Mouse (Mus musculus) CH12.LX (cell line): ENCODE measurements around the gene Prss8. TPM values are rescaled to one million over a fixed set of nuclear protein-coding genes. Genes with fewer than 3 reads are reported as not detected.
"Not testable (repeated sequence)": the region's sequence is repeated elsewhere in the genome, so short reads cannot be mapped to it uniquely, and the experiment has no call there.

ENCODE experiments used
- DNase-seq: peaks from one replicate; pipeline ENCODE4 v3.0.0-alpha.2; 2013; ENCODE audit errors: extremely low read depth
- H3K27ac ChIP-seq: 2 replicates; pipeline ENCODE4 v1.5.1; 2012; ENCODE audit warnings: low read depth, mild to moderate bottlenecking, control low read depth, moderate library complexity; ENCODE audit not compliant: insufficient read depth
- H3K27me3 ChIP-seq: replicated peaks from 2 replicates; pipeline ENCODE3; 2012; ENCODE audit warnings: inconsistent platforms
- H3K36me3 ChIP-seq, 2 experiments: replicated peaks in 1 of 2; 2 replicates each; pipeline versions ENCODE3 to v1.6.1; 2012; ENCODE audit warnings: inconsistent platforms in 1 of 2, low read length in 1 of 2, mild to moderate bottlenecking in 1 of 2, mixed read lengths in 1 of 2, moderate library complexity in 1 of 2; ENCODE audit not compliant: control insufficient read depth in 1 of 2, insufficient read depth in 1 of 2
- H3K4me1 ChIP-seq, 2 experiments: 2 replicates each; pipeline ENCODE4 v1.6.1; 2012; ENCODE audit warnings: inconsistent platforms in 1 of 2, moderate library complexity in 1 of 2; ENCODE audit not compliant: insufficient read depth in 2 of 2, control insufficient read depth in 1 of 2
- H3K4me2 ChIP-seq: 2 replicates; pipeline ENCODE4 v1.6.1; 2012; ENCODE audit warnings: low read depth, mild to moderate bottlenecking, control low read depth; ENCODE audit not compliant: poor library complexity, insufficient read depth, severe bottlenecking
- H3K4me3 ChIP-seq, 3 experiments: fragments of 150-350 bp in 1 of 3; sonication (generic) in 1 of 3; replicated peaks in 1 of 3; 2 replicates each; pipeline versions ENCODE3 to v1.5.1; 2011 to 2012; ENCODE audit warnings: low read depth in 2 of 3, low read length in 2 of 3, mild to moderate bottlenecking in 2 of 3, moderate library complexity in 2 of 3, control low read depth in 1 of 3, improper control_type of control experiment in 1 of 3, inconsistent platforms in 1 of 3, mixed read lengths in 1 of 3; ENCODE audit not compliant: poor library complexity in 1 of 3
- H3K79me2 ChIP-seq: replicated peaks from 2 replicates; pipeline ENCODE4 v1.6.1; 2012; ENCODE audit warnings: mild to moderate bottlenecking, moderate library complexity; ENCODE audit not compliant: control insufficient read depth, poor library complexity, insufficient read depth, severe bottlenecking; ENCODE audit errors: extremely low read depth
- H3K9ac ChIP-seq: 2 replicates; pipeline ENCODE4 v1.6.1; 2012; ENCODE audit warnings: low read depth, mild to moderate bottlenecking, control low read depth, moderate library complexity; ENCODE audit not compliant: insufficient read depth
- H3K9me3 ChIP-seq: replicated peaks from 2 replicates; pipeline ENCODE3; 2012; ENCODE audit warnings: low read length, inconsistent platforms, mixed read lengths
- CTCF ChIP-seq, 2 experiments: IDR thresholded peaks in 1 of 2; conservative IDR thresholded peaks in 1 of 2; 2 replicates each; pipeline ENCODE4 v1.5.1; 2011 to 2012; ENCODE audit warnings: low read depth in 2 of 2, low read length in 2 of 2, improper control_type of control experiment in 1 of 2, inconsistent platforms in 1 of 2, mild to moderate bottlenecking in 1 of 2, moderate library complexity in 1 of 2
- E2F4 ChIP-seq: IDR thresholded peaks from 2 replicates; pipeline ENCODE4 v1.6.1; 2011; ENCODE audit warnings: low read depth, low read length, improper control_type of control experiment; ENCODE audit not compliant: insufficient replicate concordance
- ETS1 ChIP-seq: conservative IDR thresholded peaks from 2 replicates; pipeline ENCODE4 v1.6.1; 2012; ENCODE audit warnings: low read depth, mild to moderate bottlenecking, inconsistent platforms, low read length, improper control_type of control experiment, moderate library complexity
- JUND ChIP-seq: conservative IDR thresholded peaks from 2 replicates; pipeline ENCODE4 v1.6.1; 2011; ENCODE audit warnings: low read depth, low read length, improper control_type of control experiment
- KAT2A ChIP-seq: IDR thresholded peaks from 2 replicates; pipeline ENCODE4 v1.6.1; 2012; ENCODE audit warnings: low read length, improper control_type of control experiment, inconsistent platforms; ENCODE audit not compliant: insufficient replicate concordance
- MAFK ChIP-seq: IDR thresholded peaks from 2 replicates; pipeline ENCODE4 v1.6.1; 2011; ENCODE audit warnings: low read length, improper control_type of control experiment; ENCODE audit not compliant: insufficient replicate concordance
- MAX ChIP-seq: IDR thresholded peaks from 2 replicates; pipeline ENCODE4 v1.6.1; 2011; ENCODE audit warnings: low read length, improper control_type of control experiment
- MEF2A ChIP-seq: IDR thresholded peaks from 2 replicates; pipeline ENCODE4 v1.6.1; 2014; ENCODE audit warnings: low read depth, mild to moderate bottlenecking, inconsistent platforms, low read length, improper control_type of control experiment, borderline replicate concordance
- MXI1 ChIP-seq: IDR thresholded peaks from 2 replicates; pipeline ENCODE4 v1.6.1; 2011; ENCODE audit warnings: mild to moderate bottlenecking, low read depth, low read length, improper control_type of control experiment
- NELFE ChIP-seq: IDR thresholded peaks from 2 replicates; pipeline ENCODE4 v1.6.1; 2011; ENCODE audit warnings: low read depth, low read length, improper control_type of control experiment
- PAX5 ChIP-seq: IDR thresholded peaks from 2 replicates; pipeline ENCODE4 v1.6.1; 2012; ENCODE audit warnings: low read length, inconsistent platforms, mixed read lengths
- POLR2A ChIP-seq: IDR thresholded peaks from 2 replicates; pipeline ENCODE4 v1.6.1; 2011; ENCODE audit warnings: low read depth, mild to moderate bottlenecking, improper control_type of control experiment, low read length
- RAD21 ChIP-seq: IDR thresholded peaks from 2 replicates; pipeline ENCODE4 v1.6.1; 2011; ENCODE audit warnings: low read depth, mild to moderate bottlenecking, low read length, improper control_type of control experiment, moderate library complexity
- RCOR1 ChIP-seq: conservative IDR thresholded peaks from 2 replicates; pipeline ENCODE4 v1.6.1; 2012; ENCODE audit warnings: low read depth, mild to moderate bottlenecking, inconsistent platforms, low read length, improper control_type of control experiment
- SIN3A ChIP-seq: IDR thresholded peaks from 2 replicates; pipeline ENCODE4 v1.6.1; 2012; ENCODE audit warnings: low read length, improper control_type of control experiment, inconsistent platforms
- SMC3 ChIP-seq: IDR thresholded peaks from 2 replicates; pipeline ENCODE4 v1.6.1; 2011; ENCODE audit warnings: low read depth, low read length, improper control_type of control experiment
- TBP ChIP-seq: conservative IDR thresholded peaks from 2 replicates; pipeline ENCODE4 v1.6.1; 2011; ENCODE audit warnings: low read depth, low read length, improper control_type of control experiment
- UBTF ChIP-seq: IDR thresholded peaks from 2 replicates; pipeline ENCODE4 v1.6.1; 2012; ENCODE audit warnings: low read depth, mild to moderate bottlenecking, inconsistent platforms, low read length, improper control_type of control experiment, moderate library complexity
- USF1 ChIP-seq: IDR thresholded peaks from 2 replicates; pipeline ENCODE4 v1.6.1; 2014; ENCODE audit warnings: low read depth, mild to moderate bottlenecking, inconsistent platforms, low read length, improper control_type of control experiment
- ZMIZ1 ChIP-seq: IDR thresholded peaks from 2 replicates; pipeline ENCODE4 v1.6.1; 2012; ENCODE audit warnings: low read depth, mild to moderate bottlenecking, inconsistent platforms, low read length, improper control_type of control experiment
- ZNF384 ChIP-seq: IDR thresholded peaks from 2 replicates; pipeline ENCODE4 v1.6.1; 2012; ENCODE audit warnings: low read depth, low read length, improper control_type of control experiment, inconsistent platforms
- dilution Hi-C: fragments of 300-500 bp; cut with MboI; formaldehyde crosslinking; loops from 2 replicates; pipeline ENCODE4 v1.14.3; 2020; ENCODE audit warnings: low sequenced_read_pairs; ENCODE audit not compliant: extremely low pct_unique_long_range_greater_than_20kb, extremely low pct_ligation_motif_present
- in situ Hi-C: fragments of 300-500 bp; cut with MboI; formaldehyde crosslinking; loops from 3 replicates; pipeline ENCODE4 v1.14.3; 2019; ENCODE audit warnings: low sequenced_read_pairs, low pct_ligation_motif_present, low pct_unique_long_range_greater_than_20kb, mixed read lengths
- polyA plus RNA-seq: library from polyadenylated mRNA; unstranded; fragments of >175 nt; gene quantifications from 2 replicates; pipeline ENCODE4 v1.2.1, GENCODE M21; 2012; ENCODE audit warnings: low read depth; ENCODE audit not compliant: insufficient read length
- total RNA-seq, 2 experiments: library from RNA; depleted of rRNA; stranded (reverse); fragments of 300-350 nt in 1 of 2; fragments of >200 nt in 1 of 2; gene quantifications; 2 replicates each; pipeline ENCODE4 v1.2.3; 2012 to 2014

Prss8 gene
- total and polyA plus RNA-seq, 3 experiments: 0.08 TPM; not detected in 2

- in situ Hi-C loops (no loop called here), dilution Hi-C loops (no loop called here)
- no peak overlapping the region for H3K9ac ChIP-seq
- H3K4me1 ChIP-seq: 0 out of 4 replicates have a peak, but pooled peaks cover 0 to 2% of the 10 kb centered on the region in 2 experiments
- H3K9me3 ChIP-seq: peaks cover 3% of the 10 kb centered on the region
- H3K27ac ChIP-seq: no peak overlapping the region
- peak; percentile 38 for TF ChIP-seq RAD21
- TF ChIP-seq CTCF (conservative IDR thresholded peaks at IDR 0.05 in 1 of 2, IDR thresholded peaks at IDR 0.05 in 1 of 2; ENCODE audit: low read depth in 2 of 2, low read length in 2 of 2): peak; percentile 72 to 75
- no peak for TF ChIP-seq JUND
- peak; percentile 23 for TF ChIP-seq SMC3
- TF ChIP-seq UBTF: no peak
- DNase-seq: peak; percentile 54
- peaks cover 0 to 29% of the 10 kb centered on the region in 2 experiments for H3K36me3 ChIP-seq
- no peaks in the 10 kb centered on the region for H3K79me2 ChIP-seq
- H3K4me2 ChIP-seq: no peak overlapping the region
- H3K4me3 ChIP-seq: no peak overlapping the region
- H3K27me3 ChIP-seq: no peaks in the 10 kb centered on the region
Observed at GRCm38 (mm10) chr7:127896384-127896783, 33.5 kb downstream of the Prss8 start.

GRCm38 (mm10) chr7:127895891-127896290 is 34.0 kb downstream of the Prss8 start:
- H3K79me2 ChIP-seq, H3K9ac ChIP-seq, H3K4me1 ChIP-seq, H3K9me3 ChIP-seq, H3K27ac ChIP-seq, in situ Hi-C loops, H3K4me3 ChIP-seq, H3K27me3 ChIP-seq, dilution Hi-C loops, H3K4me2 ChIP-seq, DNase-seq: not testable (repeated sequence)
- peaks cover 0 to 34% of the 10 kb centered on the region in 2 experiments for H3K36me3 ChIP-seq

GRCm38 (mm10) chr7:127895442-127895841 is 34.5 kb downstream of the Prss8 start, which contains the start of the genes Gm21974 and Vkorc1:
Gm21974 (minus strand) TSS chr7:127895454.
Vkorc1 (minus strand) TSS chr7:127895617.
- no peaks in the 10 kb centered on the region for H3K79me2 ChIP-seq
- no peaks in the 10 kb centered on the region for H3K27me3 ChIP-seq
- no peak within 1 kb of the TSS for H3K4me2 ChIP-seq
- no peak within 1 kb of the TSS for H3K27ac ChIP-seq
- peaks cover 3% of the 10 kb centered on the region for H3K9me3 ChIP-seq
- H3K4me3 ChIP-seq: no peak within 1 kb of the TSS
- peaks cover 0 to 38% of the 10 kb centered on the region in 2 experiments for H3K36me3 ChIP-seq
- dilution Hi-C loops: no loop called here
- TF ChIP-seq KAT2A (no peak), RCOR1 (no peak), NELFE (no peak), MEF2A (no peak), E2F4 (no peak), MAFK (no peak), ZNF384 (no peak), CTCF (conservative IDR thresholded peaks at IDR 0.05 in 1 of 2, IDR thresholded peaks at IDR 0.05 in 1 of 2; ENCODE audit: low read depth in 2 of 2, low read length in 2 of 2) (no peak), TBP (no peak), PAX5 (no peak), MAX (no peak), SMC3 (no peak), SIN3A (no peak), ZMIZ1 (no peak), ETS1 (no peak), MXI1 (no peak), USF1 (no peak), POLR2A (no peak), RAD21 (no peak)
- DNase-seq: no peak
- H3K9ac ChIP-seq: no peak within 1 kb of the TSS
- H3K4me1 ChIP-seq: 0 out of 4 replicates have a peak, but pooled peaks cover 0 to 2% of the 10 kb centered on the region in 2 experiments
- in situ Hi-C loops: no loop called here
